Mouse (Mus musculus) hindbrain, embryonic 11.5 days (tissue): ENCODE measurements around the gene Krtap19-1. TPM values are rescaled to one million over a fixed set of nuclear protein-coding genes. Genes with fewer than 3 reads are reported as not detected.

Experiments
- ATAC-seq: fragments of 200-750 bp; cut with Nextera tagmentation; 2 replicates; pipeline ENCODE4 v1.8.0; 2017; ENCODE audit warnings: mild to moderate bottlenecking, moderate TSS enrichment, moderate library complexity; ENCODE audit not compliant: low FRiP score
- DNase-seq: peaks from one replicate; pipeline ENCODE4 v3.0.0-alpha.2; 2015; ENCODE audit warnings: low spot score
- H3K27ac ChIP-seq: fragments of 300-500 bp; sonication (generic); 2 replicates; pipeline ENCODE4 v1.5.1; 2014; ENCODE audit warnings: mild to moderate bottlenecking, low read depth, low read length
- H3K27me3 ChIP-seq: fragments of 300-500 bp; sonication (generic); 2 replicates; pipeline ENCODE4 v1.6.1; 2014; ENCODE audit warnings: mild to moderate bottlenecking, low read length, moderate library complexity, mixed read lengths; ENCODE audit not compliant: control insufficient read depth, insufficient read depth
- H3K36me3 ChIP-seq: fragments of 300-500 bp; sonication (generic); 2 replicates; pipeline ENCODE4 v1.6.1; 2014; ENCODE audit warnings: mild to moderate bottlenecking, low read length, moderate library complexity, mixed read lengths; ENCODE audit not compliant: control insufficient read depth, insufficient read depth
- H3K4me1 ChIP-seq: fragments of 300-500 bp; sonication (generic); replicated peaks from 2 replicates; pipeline ENCODE4 v1.6.1; 2014; ENCODE audit warnings: low read length, mixed read lengths; ENCODE audit not compliant: control insufficient read depth, insufficient read depth
- H3K4me2 ChIP-seq: fragments of 300-500 bp; sonication (generic); replicated peaks from 2 replicates; pipeline ENCODE4 v1.6.1; 2014; ENCODE audit warnings: mild to moderate bottlenecking, low read depth, low read length
- H3K4me3 ChIP-seq: fragments of 300-500 bp; sonication (generic); 2 replicates; pipeline ENCODE4 v1.5.1; 2014; ENCODE audit warnings: low read depth, low read length
- H3K9ac ChIP-seq: fragments of 300-500 bp; sonication (generic); 2 replicates; pipeline ENCODE4 v1.6.1; 2014; ENCODE audit warnings: low read depth, low read length
- H3K9me3 ChIP-seq: fragments of 300-500 bp; sonication (generic); 2 replicates; pipeline ENCODE4 v1.6.1; 2016; ENCODE audit warnings: low read length; ENCODE audit not compliant: control insufficient read depth
- WGBS: fragments of 180-500 bp; shearing (Covaris S2); extraction: QIAGEN DNeasy Blood & Tissue Kit; methylation state at CpG from one replicate; pipeline ENCODE4 v1.1.7; 2014; 5-methylcytosine and 5-hydroxymethylcytosine counted together
- polyA plus RNA-seq: library from polyadenylated mRNA; unstranded; fragments of >200 nt; fragmentation: Nextera tagmentation; extraction: Ambion mirVana; gene quantifications from 2 replicates; pipeline ENCODE4 v1.2.1, GENCODE M21; 2014

Gene Krtap19-1
- not detected in 2 replicates for polyA plus RNA-seq

- 89% methylated on average over 6 of the region's 6 CpGs for WGBS
- no peak within 1 kb of the TSS for H3K4me3 ChIP-seq
Measured at GRCm38 (mm10) chr16:88869311-88869710, at the start of gene Krtap19-1. TSS of gene Krtap19-1 (minus strand) at chr16:88869411.

DNA sequence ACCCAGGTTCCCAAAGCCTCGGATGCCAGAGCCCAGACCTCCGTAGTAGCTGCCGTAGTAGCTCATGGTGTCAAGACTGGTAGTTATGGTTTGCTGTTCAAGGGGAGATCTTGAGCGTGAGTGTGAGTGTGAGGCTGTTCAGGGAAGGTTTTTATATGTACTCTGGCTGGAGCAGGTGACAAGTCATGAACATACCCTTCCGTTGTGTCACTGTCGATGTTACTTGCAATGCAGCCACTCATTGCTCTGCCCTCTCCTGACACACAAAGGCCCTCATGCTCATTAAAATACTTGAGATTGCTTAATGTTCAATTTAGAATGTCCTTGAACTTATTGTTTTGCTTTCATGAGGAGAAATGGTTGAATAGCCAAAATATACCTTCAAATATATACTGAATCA is 27.1 kb upstream of the Krtap19-1 start, which contains the start of gene Krtap19-5:
TSS of gene Krtap19-5 (minus strand) at position 101 of the 400 bp plus-strand sequence.
- 96% methylated on average over 6 of the region's 6 CpGs for WGBS
- Histone ChIP-seq H3K4me1 (no peaks in the 10 kb centered on the region), H3K4me2 (no peak within 1 kb of the TSS), H3K4me3 (no peak within 1 kb of the TSS), H3K27ac (no peak within 1 kb of the TSS), H3K9ac (no peak within 1 kb of the TSS), H3K9me3 (no peaks in the 10 kb centered on the region), H3K36me3 (no peaks in the 10 kb centered on the region), H3K27me3 (no peaks in the 10 kb centered on the region)
- ATAC-seq (no peak), DNase-seq (no peak)

More at GRCm38 (mm10) chr16:88869311-88869710, at the start of gene Krtap19-1:
- no peaks in the 10 kb centered on the region for H3K27me3 ChIP-seq
- H3K27ac ChIP-seq = no peak within 1 kb of the TSS
- no peak for DNase-seq
- ATAC-seq = no peak
- H3K4me2 ChIP-seq = no peak within 1 kb of the TSS
- H3K9ac ChIP-seq = no peak within 1 kb of the TSS
- no peaks in the 10 kb centered on the region for H3K36me3 ChIP-seq
- H3K4me1 ChIP-seq = no peaks in the 10 kb centered on the region
- no peaks in the 10 kb centered on the region for H3K9me3 ChIP-seq

DNA sequence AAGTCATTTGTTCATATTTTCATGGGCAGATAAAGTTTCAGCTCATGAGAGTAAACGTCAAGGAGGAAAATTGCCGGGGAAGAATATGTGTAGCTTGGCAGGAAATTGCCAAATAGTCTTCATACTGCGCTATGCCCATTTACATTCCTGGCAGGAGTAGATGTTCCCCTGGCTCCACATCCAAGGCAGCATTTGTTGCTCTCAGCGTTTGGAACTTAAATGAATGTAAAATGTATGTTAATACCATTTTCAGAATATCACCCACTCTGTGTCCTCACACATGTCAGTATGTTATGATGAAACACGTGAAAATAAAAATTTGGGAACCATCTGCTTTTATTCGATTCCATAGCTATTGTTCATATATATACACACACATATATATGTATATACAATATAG is 17.7 kb upstream of the Krtap19-1 start:
- 90% methylated on average over 6 of the region's 6 CpGs for WGBS
- ATAC-seq = no peak

DNA sequence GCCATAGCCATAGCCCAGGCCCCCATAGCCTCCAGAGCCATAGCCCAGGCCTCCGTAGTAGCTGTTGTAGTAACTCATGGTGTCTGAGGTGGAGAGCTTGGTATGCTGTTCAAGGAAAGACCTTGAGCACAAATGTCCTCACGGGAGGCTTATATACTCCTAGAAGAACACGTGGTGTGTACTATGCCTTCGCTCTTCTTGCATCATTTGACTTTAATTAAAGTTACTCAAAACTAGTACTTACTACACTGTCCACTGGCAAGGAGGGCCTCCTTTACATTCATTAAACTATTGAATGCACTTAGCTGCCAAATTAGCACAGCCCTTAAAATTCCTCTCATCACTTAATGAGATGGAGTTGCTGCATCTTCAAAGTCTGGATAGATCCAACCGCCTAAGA is 15.8 kb upstream of the Krtap19-1 start, which contains the start of gene Krtap19-4:
TSS of gene Krtap19-4 (minus strand) at position 101 of the 400 bp plus-strand sequence.
- Histone ChIP-seq H3K27ac (no peak within 1 kb of the TSS), H3K4me3 (no peak within 1 kb of the TSS), H3K9me3 (no peaks in the 10 kb centered on the region), H3K36me3 (no peaks in the 10 kb centered on the region), H3K4me1 (no peaks in the 10 kb centered on the region), H3K27me3 (no peaks in the 10 kb centered on the region), H3K4me2 (no peak within 1 kb of the TSS), H3K9ac (no peak within 1 kb of the TSS)
- no peak for DNase-seq
- 89% methylated on average over 5 of the region's 5 CpGs for WGBS
- ATAC-seq = no peak

More for the DNA sequence above, 17.7 kb upstream of the Krtap19-1 start:
- H3K4me2 ChIP-seq = no peak overlapping the region
- H3K4me1 ChIP-seq = no peaks in the 10 kb centered on the region
- DNase-seq = no peak
- no peaks in the 10 kb centered on the region for H3K27me3 ChIP-seq
- H3K36me3 ChIP-seq = no peaks in the 10 kb centered on the region
- no peak overlapping the region for H3K4me3 ChIP-seq
- no peak overlapping the region for H3K27ac ChIP-seq
- H3K9ac ChIP-seq = no peak overlapping the region
- no peaks in the 10 kb centered on the region for H3K9me3 ChIP-seq

- DNase-seq (no peak), ATAC-seq (no peak)
- Histone ChIP-seq H3K9ac (no peak within 1 kb of the TSS), H3K4me1 (no peaks in the 10 kb centered on the region), H3K9me3 (no peaks in the 10 kb centered on the region), H3K27me3 (no peaks in the 10 kb centered on the region), H3K4me3 (no peak within 1 kb of the TSS), H3K27ac (no peak within 1 kb of the TSS), H3K4me2 (no peak within 1 kb of the TSS), H3K36me3 (no peaks in the 10 kb centered on the region)
- 84% methylated on average over 2 of the region's 2 CpGs for WGBS
Measured at GRCm38 (mm10) chr16:88877938-88878337, 8.7 kb upstream of the Krtap19-1 start, which contains the start of gene Krtap19-3. TSS of gene Krtap19-3 (minus strand) at chr16:88878038.

- H3K4me3 ChIP-seq = no peak within 1 kb of the TSS
- H3K9ac ChIP-seq = no peak within 1 kb of the TSS
- no peaks in the 10 kb centered on the region for H3K36me3 ChIP-seq
- H3K27me3 ChIP-seq = no peaks in the 10 kb centered on the region
- DNase-seq (no peak), ATAC-seq (no peak)
- H3K27ac ChIP-seq = no peak within 1 kb of the TSS
- no peaks in the 10 kb centered on the region for H3K9me3 ChIP-seq
- no peak within 1 kb of the TSS for H3K4me2 ChIP-seq
- no peaks in the 10 kb centered on the region for H3K4me1 ChIP-seq
- WGBS = 92% methylated on average over 3 of the region's 3 CpGs
Measured at GRCm38 (mm10) chr16:88874169-88874568, 5.0 kb upstream of the Krtap19-1 start, which contains the start of gene Krtap19-2. TSS of gene Krtap19-2 (minus strand) at chr16:88874269.

DNA sequence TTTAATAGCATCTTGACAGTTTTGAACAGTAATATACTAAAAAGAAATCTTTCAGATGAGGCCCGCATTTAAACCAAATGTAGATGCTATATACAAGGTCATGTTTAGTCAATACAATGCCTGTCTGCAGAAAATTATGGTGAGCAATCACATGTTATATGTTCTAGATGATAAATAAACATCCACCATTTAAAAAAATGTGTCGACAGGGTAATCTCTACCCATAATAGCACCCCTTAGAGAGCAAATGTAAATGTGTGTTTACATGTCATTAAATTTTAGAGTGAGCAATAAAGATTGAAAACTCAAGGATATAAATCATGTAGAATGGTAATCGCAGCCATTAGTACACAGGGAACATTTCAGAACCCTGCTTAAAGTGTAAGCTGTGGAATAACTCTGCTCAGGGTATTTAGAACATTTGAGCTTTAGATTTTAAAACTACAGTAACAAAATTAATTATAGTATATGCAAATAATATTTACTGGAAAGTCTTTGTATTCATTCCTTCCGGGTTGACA is 4.3 kb downstream of the Krtap19-1 start:
- Histone ChIP-seq H3K4me1 (no peaks in the 10 kb centered on the region), H3K36me3 (no peaks in the 10 kb centered on the region), H3K4me3 (no peak overlapping the region), H3K9ac (no peak overlapping the region), H3K9me3 (no peaks in the 10 kb centered on the region), H3K27ac (no peak overlapping the region), H3K4me2 (no peak overlapping the region), H3K27me3 (no peaks in the 10 kb centered on the region)
- no peak for DNase-seq
- 91% methylated on average over 4 of the region's 4 CpGs for WGBS
- no peak for ATAC-seq

- peak; percentile 55 for DNase-seq
- no peak overlapping the region for H3K27ac ChIP-seq
- no peaks in the 10 kb centered on the region for H3K9me3 ChIP-seq
- no peak overlapping the region for H3K9ac ChIP-seq
- no peak for ATAC-seq
- H3K4me1 ChIP-seq = no peaks in the 10 kb centered on the region
- no peak overlapping the region for H3K4me3 ChIP-seq
- WGBS = 17% methylated on average over 5 of the region's 5 CpGs
- no peaks in the 10 kb centered on the region for H3K27me3 ChIP-seq
- no peaks in the 10 kb centered on the region for H3K36me3 ChIP-seq
- no peak overlapping the region for H3K4me2 ChIP-seq
Measured at GRCm38 (mm10) chr16:88851450-88851849, 17.8 kb downstream of the Krtap19-1 start.

DNA sequence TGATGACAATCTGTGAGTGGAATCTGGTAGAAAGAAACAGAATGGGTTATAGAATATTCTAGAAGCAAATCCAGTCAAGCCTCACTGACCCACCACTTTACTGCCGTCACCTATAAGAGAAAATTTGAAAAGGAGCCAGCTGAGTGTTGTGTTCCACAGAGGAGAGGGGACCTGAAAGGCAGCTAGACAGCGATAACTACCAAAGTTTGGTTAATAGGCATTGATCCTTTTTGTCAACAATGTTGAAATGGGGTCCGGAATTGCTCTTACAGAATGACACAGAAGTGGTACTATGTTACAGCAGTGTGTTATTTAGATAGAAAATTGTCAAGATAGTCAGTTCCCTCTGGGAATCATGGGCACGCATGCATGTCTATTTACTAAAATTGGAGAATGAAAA is 20.7 kb downstream of the Krtap19-1 start:
- 86% methylated on average over 4 of the region's 4 CpGs for WGBS
- Histone ChIP-seq H3K27me3 (no peaks in the 10 kb centered on the region), H3K9me3 (no peaks in the 10 kb centered on the region), H3K4me1 (no peaks in the 10 kb centered on the region), H3K27ac (no peak overlapping the region), H3K9ac (no peak overlapping the region), H3K36me3 (no peaks in the 10 kb centered on the region), H3K4me3 (no peak overlapping the region), H3K4me2 (no peak overlapping the region)
- ATAC-seq (no peak), DNase-seq (no peak)
